Mouse (Mus musculus): ENCODE results near the gene Polq. TPM values are rescaled to one million over a fixed set of nuclear protein-coding genes. Genes with fewer than 3 reads are reported as not detected.
"Not testable (repeated sequence)": the region's sequence is repeated elsewhere in the genome, so short reads cannot be mapped to it uniquely, and the experiment has no call there.

The Polq gene
- total RNA-seq, 2 experiments from 2014 or later: 3.7 to 4.7 TPM

DNA sequence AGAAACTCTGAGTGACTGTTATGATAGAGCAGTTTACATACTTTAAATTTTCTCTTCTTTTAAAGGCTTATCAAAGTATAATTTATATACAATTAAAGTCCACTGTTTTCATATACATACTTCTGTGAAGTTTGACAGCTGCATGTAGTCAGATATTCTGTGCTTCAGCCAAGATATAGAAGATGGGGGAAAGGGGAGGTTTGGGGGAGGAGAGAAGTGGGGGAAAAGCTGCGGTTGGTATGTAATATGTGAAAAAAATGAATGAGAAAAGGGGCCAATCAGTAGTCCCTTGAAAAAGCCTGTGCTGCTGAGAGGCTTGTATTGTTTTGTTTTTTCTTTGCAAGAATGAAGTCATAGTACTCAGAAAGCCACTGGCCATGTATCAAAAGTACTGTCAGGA, 78.1 kb downstream of the Polq start:
- intact Hi-C loops (cut with DNase I): no loop called here
- DNase-seq: no peak

DNA sequence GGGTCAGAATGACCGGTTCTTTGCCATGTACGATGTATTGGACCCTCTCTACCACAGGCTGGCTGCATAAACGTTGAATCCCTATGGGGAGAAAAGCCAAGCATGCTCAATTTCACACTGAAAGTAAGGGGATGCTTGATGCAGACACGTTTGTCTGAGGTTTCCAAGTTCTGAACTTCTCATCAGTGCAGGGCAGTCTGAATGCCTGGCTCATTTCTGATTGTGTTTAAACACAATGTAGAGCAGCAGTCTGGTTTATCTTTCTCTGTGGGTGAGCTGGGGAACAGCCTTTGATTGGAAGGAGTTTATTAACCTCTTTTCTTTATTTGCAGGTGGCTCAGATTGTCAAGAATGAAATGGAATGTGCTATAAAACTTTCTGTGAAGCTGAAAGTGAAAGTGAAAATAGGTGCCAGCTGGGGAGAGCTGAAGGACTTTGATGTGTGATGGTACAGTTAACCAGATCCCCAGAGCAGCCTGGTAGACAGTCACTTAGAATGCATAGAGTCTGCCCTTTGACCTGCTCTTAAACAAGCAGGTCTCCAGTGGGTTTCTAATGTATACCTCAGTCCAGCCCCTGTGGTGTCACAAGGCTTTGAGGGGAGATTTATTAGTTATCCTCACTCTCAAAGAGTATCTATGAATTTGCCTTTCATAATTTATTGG, 82.7 kb downstream of the Polq start:
- intact Hi-C loops (cut with DNase I): no loop called here

DNA sequence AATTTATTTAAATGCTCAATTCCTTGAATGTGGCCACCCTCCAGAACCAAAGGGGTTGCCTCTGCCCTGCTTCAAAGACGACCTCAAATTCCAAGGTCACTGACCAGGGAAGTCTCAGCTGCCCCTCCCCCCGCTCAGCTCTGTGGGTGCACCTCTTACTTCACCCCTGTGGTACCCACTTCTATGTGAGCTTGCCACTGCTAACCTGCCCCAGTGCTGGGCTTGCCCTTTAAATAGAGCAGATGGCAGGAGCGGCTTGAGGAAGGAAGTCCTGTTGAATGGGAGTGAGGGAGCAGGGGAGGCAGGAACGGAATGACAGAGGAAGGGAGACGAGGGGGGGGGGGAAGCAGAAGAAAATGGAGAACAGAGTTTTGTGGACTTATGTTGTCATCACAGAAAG, 97.2 kb downstream of the Polq start:
- intact Hi-C loops (cut with DNase I): loop anchor here (5.0 to 10.0 kb wide), 3 partner anchors 396 to 696 kb away; no protein-coding TSS in a partner anchor
- DNase-seq: peak; percentile 16

More for the DNA sequence above, 82.7 kb downstream of the Polq start:
- DNase-seq: no peak

DNA sequence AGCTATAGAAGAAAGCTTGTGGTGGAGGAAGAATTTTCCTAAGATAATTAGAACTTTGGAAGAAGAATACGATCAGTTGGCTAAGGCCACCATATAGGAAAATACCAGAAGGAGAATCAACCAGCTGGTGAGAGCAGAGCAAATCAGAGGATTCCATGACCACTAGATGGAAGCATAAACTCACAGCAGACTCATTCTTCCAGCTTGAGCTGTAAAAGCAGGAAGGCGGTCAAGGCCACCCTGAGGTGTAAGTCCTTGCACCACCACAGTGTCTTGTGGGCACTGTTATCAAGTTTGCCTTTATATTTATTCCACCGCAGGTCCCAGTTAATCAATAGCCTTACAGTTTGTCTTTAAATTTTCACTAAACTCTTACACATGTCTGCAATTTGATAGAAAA, 97.7 kb downstream of the Polq start:
- peak; percentile 54 for DNase-seq
- intact Hi-C loops (cut with DNase I): loop anchor here (5.0 to 10.0 kb wide), 3 partner anchors 396 to 696 kb away; no protein-coding TSS in a partner anchor

DNA sequence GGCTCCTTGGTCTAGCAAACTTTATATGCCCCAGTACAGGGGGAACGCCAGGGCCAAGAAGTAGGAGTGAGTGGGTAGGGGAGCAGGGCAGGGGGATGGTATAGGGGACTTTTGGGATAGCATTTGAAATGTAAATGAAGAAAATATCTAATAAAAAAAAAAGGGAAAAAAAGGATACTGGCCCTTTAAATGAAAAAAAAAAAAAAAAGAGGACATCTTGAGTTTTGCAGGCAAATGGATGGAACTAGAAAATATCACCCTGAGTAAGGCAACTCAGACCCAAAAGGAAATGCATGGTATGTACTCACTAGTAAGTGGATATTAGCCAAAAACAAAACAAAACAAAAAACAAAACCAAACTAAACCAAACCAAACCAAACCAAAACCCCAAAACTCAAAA, 113.6 kb downstream of the Polq start:
- intact Hi-C loops (cut with DNase I); DNase-seq: not testable (repeated sequence)

Other genes with a start within 250 kb of the Polq start
- 10 to 100 TPM; 36.0 to 36.5 TPM for gene Slc15a2, start 226.8 kb upstream of the Polq start, total RNA-seq (2021)
- gene Iqcb1, start 183.4 kb upstream of the Polq start, total RNA-seq (2021): 10 to 100 TPM; 34.8 to 40.2 TPM
- gene Eaf2, start 136.8 kb upstream of the Polq start, total RNA-seq (2021): under 1 TPM; 0.38 to 0.70 TPM
- gene Golgb1, start 136.6 kb upstream of the Polq start, total RNA-seq (2021): 10 to 100 TPM; 59.0 to 61.5 TPM
- 1 to 10 TPM; 2.0 to 2.3 TPM for gene Hcls1, start 76.8 kb upstream of the Polq start, total RNA-seq (2021)
- gene Fbxo40, start 21.3 kb upstream of the Polq start, total RNA-seq (2021): under 1 TPM; 0.38 to 0.40 TPM